In the genomic region with DNA sequence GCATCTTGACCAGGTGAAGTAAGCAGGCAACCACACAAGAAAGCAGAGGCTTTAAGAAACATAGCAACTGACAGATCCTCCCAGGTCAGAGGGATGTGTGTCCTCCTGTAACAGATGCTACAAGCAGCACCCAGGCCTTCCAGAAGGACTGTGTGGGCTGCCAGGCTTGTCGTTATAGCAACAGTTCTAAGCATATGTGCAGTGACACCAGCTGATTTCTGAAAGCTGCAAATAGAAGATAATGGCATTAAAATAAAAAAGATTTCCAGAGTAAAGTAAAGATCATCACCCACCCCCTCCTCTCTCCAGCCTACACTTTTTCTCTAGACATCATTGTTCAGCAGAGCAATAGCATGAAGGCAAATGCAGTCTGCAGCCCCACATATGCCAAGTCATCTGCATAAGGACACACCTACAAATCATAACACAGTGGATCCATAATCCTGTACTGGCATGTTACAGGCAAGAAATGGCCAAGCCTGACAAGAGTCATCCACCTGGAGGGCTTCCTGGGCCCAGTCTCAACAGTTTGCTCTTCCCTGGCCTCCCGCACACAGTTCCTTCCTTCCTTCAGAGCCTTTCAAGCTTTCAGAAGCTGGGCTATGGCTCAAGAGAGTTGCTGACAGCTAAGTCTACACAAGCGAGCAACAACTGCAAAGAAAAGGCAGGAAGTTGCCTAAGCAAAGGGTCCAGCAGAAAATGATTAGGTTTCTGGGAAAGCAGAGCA, we compare ENCODE assay signal across 9 mouse cellular contexts.
A peak's percentile ranks its signal among the peaks of the same experiment; 100 is the strongest.
DNase-seq lines count a peak whose midpoint lies in the region; ATAC-seq and TF ChIP-seq lines count a peak whose summit lies in the region.
"Had no signal": no experiment of that assay in that cellular context is flagged by ENCODE, and none has a peak within 500 bp of the region (broad histone marks: within the 10 kb centered on the region; RNA-seq: fewer than 3 reads in every experiment).

No protein-coding gene starts in this region.

- WGBS in lung, postnatal 0 days: 38% methylated on average over 3 of the region's 3 CpGs
- 24% methylated on average over 3 of the region's 3 CpGs for WGBS in olfactory bulb, adult 2 months

- intact Hi-C loops in gastrocnemius, postnatal 36 days (cut with DNase I): no loop called here

- no peaks in the 10 kb centered on the region for H3K27me3 ChIP-seq in lung, postnatal 0 days (replicated peaks; ENCODE audit: insufficient read depth, low read length)
- H3K27me3 ChIP-seq: limb, embryonic 13.5 days had no signal

- DNase-seq in lung, postnatal 0 days (ENCODE audit: low spot score): peak; percentile 29
- DNase-seq in lung, postnatal 25 days (ENCODE audit: low spot score): no peak
- DNase-seq in layer of hippocampus, adult 2 months (ENCODE audit: low spot score in 2 of 2): peak; percentile 77 to 90
- no peak for DNase-seq in gastrocnemius, postnatal 36 days
- DNase-seq in thymus, postnatal 10 days (ENCODE audit: low spot score in 2 of 2): no peak

- H3K9me3 ChIP-seq in lung, postnatal 0 days (ENCODE audit: low read length): no peaks in the 10 kb centered on the region
- H3K9me3 ChIP-seq: limb, embryonic 13.5 days had no signal

- 0 out of 2 replicates have a peak overlapping the region, but pooled peaks have one; percentile 4 for H3K27ac ChIP-seq in lung, postnatal 0 days (ENCODE audit: low read length)
- H3K27ac ChIP-seq in layer of hippocampus, adult 2 months: peak overlapping the region; percentile 87
- H3K27ac ChIP-seq in olfactory bulb, adult 2 months (ENCODE audit: insufficient read depth, low read depth, low read length): peak overlapping the region; percentile 81
- H3K27ac ChIP-seq: limb, embryonic 13.5 days had no signal

- H3K36me3 ChIP-seq in lung, postnatal 0 days (ENCODE audit: insufficient read depth, low read length): no peaks in the 10 kb centered on the region

- no peak overlapping the region for H3K4me3 ChIP-seq in lung, postnatal 0 days (ENCODE audit: low read depth, low read length)
- H3K4me3 ChIP-seq in layer of hippocampus, adult 2 months: no peak overlapping the region; the same call in 1 of the 2 replicates
- no peak overlapping the region for H3K4me3 ChIP-seq in olfactory bulb, adult 2 months (ENCODE audit: insufficient read depth, low read depth, low read length)
- H3K4me3 ChIP-seq: limb, embryonic 13.5 days had no signal

- no peak for ATAC-seq in lung, postnatal 0 days
- 0 out of 2 replicates have a peak, but pooled peaks have one; percentile 54 for ATAC-seq in erythroblast, adult 5-6 weeks (replicated peaks; ENCODE audit: low FRiP score, poor library complexity, severe bottlenecking)
- ATAC-seq in monocyte, adult 5-6 weeks (replicated peaks; ENCODE audit: insufficient number of reproducible peaks, low FRiP score, low TSS enrichment, poor library complexity, severe bottlenecking): no peak

- no peak for TF ChIP-seq POLR2A in olfactory bulb, adult 2 months (IDR thresholded peaks at IDR 0.05; ENCODE audit: insufficient read depth, low read depth, low read length)

- H3K4me2 ChIP-seq in lung, postnatal 0 days (replicated peaks; ENCODE audit: low read depth, low read length): no peak overlapping the region
- H3K4me2 ChIP-seq: limb, embryonic 13.5 days had no signal

- peaks cover 21% of the 10 kb centered on the region; the same call in 1 of the 2 replicates for H3K4me1 ChIP-seq in lung, postnatal 0 days (ENCODE audit: insufficient read depth, low read depth, low read length)
- H3K4me1 ChIP-seq in olfactory bulb, adult 2 months (ENCODE audit: control insufficient read depth, insufficient read depth, low read length): peaks cover 13% of the 10 kb centered on the region

- TF ChIP-seq EP300 in lung, postnatal 0 days (IDR thresholded peaks at IDR 0.05): no peak

- TF ChIP-seq CTCF in lung, postnatal 0 days (IDR thresholded peaks at IDR 0.05): no peak
- TF ChIP-seq CTCF in layer of hippocampus, adult 2 months (conservative IDR thresholded peaks at IDR 0.05): no peak
- TF ChIP-seq CTCF in olfactory bulb, adult 2 months (IDR thresholded peaks at IDR 0.05; ENCODE audit: insufficient read depth, low read depth, low read length): no peak

- H3K9ac ChIP-seq in lung, postnatal 0 days (replicated peaks; ENCODE audit: low read depth): no peak overlapping the region
- H3K9ac ChIP-seq: limb, embryonic 13.5 days had no signal

Comparison
In these comparisons a context has a peak if more than half of its experiments do, and no peak if none do; other contexts are left out.
1. DNase-seq: peak in lung, postnatal 0 days (single experiment) and layer of hippocampus, adult 2 months (2 of 2); none in lung, postnatal 25 days (single experiment), gastrocnemius, postnatal 36 days (0 of 2) and thymus, postnatal 10 days (0 of 2).
2. H3K27ac ChIP-seq: peak in every context shown above with its lines; median percentile 87 in layer of hippocampus, adult 2 months; 81 in olfactory bulb, adult 2 months; 4 in lung, postnatal 0 days.